Mouse (Mus musculus): Measurements from ENCODE around the gene Blvrb. TPM values are rescaled to one million over a fixed set of nuclear protein-coding genes. Genes with fewer than 3 reads are reported as not detected.
"Not testable (repeated sequence)": the region's sequence is repeated elsewhere in the genome, so short reads cannot be mapped to it uniquely, and the experiment has no call there.

The Blvrb gene
- polyA plus RNA-seq, 1 experiment from 2014 or later, result 58.8 TPM

- H3K4me2 ChIP-seq, result peak overlapping the region; percentile 80
- peak overlapping the region; percentile 70 for H3K9ac ChIP-seq
- no peaks in the 10 kb centered on the region for H3K27me3 ChIP-seq
- H3K27ac ChIP-seq, result peak overlapping the region; percentile 98
- 0 out of 2 replicates have a peak, but pooled peaks cover 11% of the 10 kb centered on the region for H3K36me3 ChIP-seq
- WGBS, result 2% methylated on average over 13 of the region's 13 CpGs
- peaks cover 55% of the 10 kb centered on the region for H3K4me1 ChIP-seq
- no peak for ATAC-seq (ENCODE audit: borderline replicate concordance, extremely low read depth, low FRiP score, low TSS enrichment)
- peak overlapping the region; percentile 57 for H3K4me3 ChIP-seq
- H3K9me3 ChIP-seq, result no peaks in the 10 kb centered on the region
Measured at GRCm38 (mm10) chr7:27487740-27488268, 40.0 kb downstream of the Blvrb start.

DNA sequence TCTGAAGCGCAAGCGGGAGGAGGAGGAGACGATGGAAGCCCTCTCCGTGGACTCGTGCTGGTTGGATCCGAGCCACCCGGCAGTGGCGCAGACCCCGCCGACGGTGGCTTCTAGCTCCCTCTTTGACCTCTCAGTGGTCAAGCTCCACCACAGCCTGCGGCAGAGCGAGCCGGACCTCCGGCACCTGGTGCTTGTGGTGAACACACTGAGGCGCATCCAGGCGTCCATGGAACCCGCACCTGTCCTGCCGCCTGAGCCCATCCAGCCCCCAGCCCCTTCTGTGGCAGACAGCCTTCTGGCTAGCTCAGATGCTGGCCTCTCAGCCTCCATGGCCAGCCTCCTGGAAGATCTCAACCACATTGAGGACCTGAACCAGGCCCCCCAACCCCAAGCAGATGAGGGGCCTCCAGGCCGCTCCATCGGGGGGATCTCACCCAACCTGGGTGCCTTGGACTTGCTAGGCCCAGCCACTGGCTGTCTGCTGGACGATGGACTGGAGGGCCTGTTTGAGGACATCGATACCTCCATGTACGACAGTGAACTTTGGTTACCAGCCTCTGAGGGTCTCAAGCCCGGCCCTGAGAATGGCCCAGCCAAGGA lies 41.6 kb downstream of the Blvrb start:
- ATAC-seq (ENCODE audit: borderline replicate concordance, extremely low read depth, low FRiP score, low TSS enrichment), result no peak
- WGBS, result 90% methylated on average over 25 of the region's 25 CpGs
- Histone ChIP-seq H3K9me3 (no peaks in the 10 kb centered on the region), H3K4me2 (no peak overlapping the region; the same call in 1 of the 2 replicates), H3K4me1 (peaks cover 55% of the 10 kb centered on the region), H3K27me3 (no peaks in the 10 kb centered on the region), H3K4me3 (no peak overlapping the region), H3K27ac (peak overlapping the region; percentile 97), H3K9ac (no peak overlapping the region; the same call in 1 of the 2 replicates), H3K36me3 (0 out of 2 replicates have a peak, but pooled peaks cover 11% of the 10 kb centered on the region)

DNA sequence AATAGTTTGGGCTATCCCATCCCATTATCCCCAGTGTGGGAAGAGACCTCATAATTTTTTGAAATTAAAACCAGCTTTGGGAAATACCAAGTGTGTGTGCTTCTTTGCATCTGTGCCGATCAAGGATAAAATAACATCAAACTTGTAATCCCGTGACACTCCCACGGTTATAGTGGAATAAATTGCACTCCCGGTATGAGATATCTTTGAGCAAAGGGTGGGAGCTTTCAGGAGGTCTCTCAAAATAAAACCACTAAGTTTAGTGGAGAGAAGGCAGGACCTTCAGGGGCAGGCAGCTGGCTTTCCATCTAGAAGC lies 42.4 kb downstream of the Blvrb start:
- no peak for ATAC-seq (ENCODE audit: borderline replicate concordance, extremely low read depth, low FRiP score, low TSS enrichment)
- Histone ChIP-seq H3K36me3 (0 out of 2 replicates have a peak, but pooled peaks cover 11% of the 10 kb centered on the region), H3K27me3 (no peaks in the 10 kb centered on the region), H3K9ac (peak overlapping the region; percentile 36), H3K4me2 (peak overlapping the region; percentile 58), H3K9me3 (no peaks in the 10 kb centered on the region), H3K4me3 (peak overlapping the region; percentile 34), H3K4me1 (peaks cover 55% of the 10 kb centered on the region), H3K27ac (peak overlapping the region; percentile 97)
- WGBS, result 24% methylated on average over 4 of the region's 4 CpGs

DNA sequence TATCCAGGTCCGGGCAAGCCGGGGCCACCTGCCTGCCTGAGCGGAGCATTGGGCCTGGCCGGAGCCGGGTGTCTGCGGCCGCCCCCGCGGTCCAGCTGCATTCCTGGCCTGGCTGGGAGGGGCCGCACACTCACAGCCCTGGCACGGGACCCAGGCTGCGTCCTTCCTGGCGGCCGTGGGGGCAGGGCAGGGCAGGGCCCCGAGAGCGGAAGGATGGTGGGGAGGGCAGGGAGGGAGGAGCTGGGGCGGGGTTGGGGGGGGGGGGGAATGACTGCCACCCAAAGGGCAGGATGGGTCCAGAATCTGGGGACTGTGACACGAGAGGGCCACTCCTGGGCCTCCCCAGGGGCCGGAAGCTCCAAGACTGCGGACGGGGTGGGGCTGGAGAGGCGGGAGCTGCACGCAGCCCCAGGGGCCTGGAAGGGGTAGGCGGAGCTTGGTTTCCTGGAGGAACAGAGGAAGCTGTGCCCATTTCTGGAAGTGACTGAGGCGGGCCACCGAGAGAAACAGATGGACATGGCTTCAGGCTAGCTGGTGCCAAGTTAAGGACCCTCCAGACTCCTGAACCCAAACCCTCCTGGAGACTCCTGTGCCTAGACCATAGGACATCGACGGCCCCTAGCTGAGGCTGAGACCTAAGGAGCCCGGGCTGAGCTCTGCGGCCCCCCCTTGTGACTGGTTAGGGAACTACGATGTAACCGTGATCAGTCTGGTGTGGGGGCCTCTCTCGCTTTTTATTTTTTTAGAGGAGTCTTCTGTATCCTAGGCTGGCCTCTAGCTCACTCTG lies 43.0 kb downstream of the Blvrb start:
- H3K4me3 ChIP-seq, result peak overlapping the region; percentile 34
- 0 out of 2 replicates have a peak, but pooled peaks cover 11% of the 10 kb centered on the region for H3K36me3 ChIP-seq
- H3K9me3 ChIP-seq, result no peaks in the 10 kb centered on the region
- H3K9ac ChIP-seq, result peak overlapping the region; percentile 36
- H3K27ac ChIP-seq, result peak overlapping the region; percentile 97
- no peaks in the 10 kb centered on the region for H3K27me3 ChIP-seq
- peak; percentile 86 for ATAC-seq (ENCODE audit: borderline replicate concordance, extremely low read depth, low FRiP score, low TSS enrichment)
- peaks cover 50% of the 10 kb centered on the region for H3K4me1 ChIP-seq
- 0% methylated on average over 33 of the region's 33 CpGs for WGBS
- peak overlapping the region; percentile 58 for H3K4me2 ChIP-seq

GRCm38 (mm10) chr7:27491856-27492255 lies 44.1 kb downstream of the Blvrb start:
- H3K4me3 ChIP-seq, result no peak overlapping the region
- H3K36me3 ChIP-seq, result 0 out of 2 replicates have a peak, but pooled peaks cover 11% of the 10 kb centered on the region
- H3K27ac ChIP-seq, result peak overlapping the region; percentile 97
- 51% methylated on average over 7 of the region's 7 CpGs for WGBS
- no peak for ATAC-seq (ENCODE audit: borderline replicate concordance, extremely low read depth, low FRiP score, low TSS enrichment)
- no peaks in the 10 kb centered on the region for H3K27me3 ChIP-seq
- peaks cover 47% of the 10 kb centered on the region for H3K4me1 ChIP-seq
- H3K4me2 ChIP-seq, result no peak overlapping the region
- H3K9ac ChIP-seq, result no peak overlapping the region
- no peaks in the 10 kb centered on the region for H3K9me3 ChIP-seq

DNA sequence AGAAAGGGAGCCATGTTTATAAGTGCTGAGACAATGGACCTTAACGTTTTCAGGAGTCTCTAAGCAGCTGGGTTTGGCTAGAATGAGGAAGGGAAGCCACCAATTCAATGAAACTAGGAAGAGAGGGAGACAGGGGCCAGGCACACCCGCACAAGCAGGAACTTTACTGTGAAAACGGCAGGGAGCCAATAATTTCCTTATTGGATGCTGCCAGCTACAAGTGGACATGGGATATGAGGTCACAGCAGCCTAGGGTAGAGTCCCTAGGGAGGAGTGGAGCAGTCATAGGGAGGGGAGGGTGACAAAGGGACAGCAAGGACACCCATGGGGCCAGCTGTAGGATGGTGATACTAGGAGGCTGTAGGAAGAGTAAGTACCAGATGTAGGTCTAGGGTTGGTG lies 45.2 kb downstream of the Blvrb start:
- H3K27me3 ChIP-seq, result no peaks in the 10 kb centered on the region
- no peak for ATAC-seq (ENCODE audit: borderline replicate concordance, extremely low read depth, low FRiP score, low TSS enrichment)
- H3K9ac ChIP-seq, result no peak overlapping the region
- 62% methylated on average over 3 of the region's 3 CpGs for WGBS
- peak overlapping the region; percentile 97 for H3K27ac ChIP-seq
- H3K4me3 ChIP-seq, result no peak overlapping the region
- no peak overlapping the region for H3K4me2 ChIP-seq
- peaks cover 47% of the 10 kb centered on the region for H3K4me1 ChIP-seq
- H3K9me3 ChIP-seq, result no peaks in the 10 kb centered on the region
- H3K36me3 ChIP-seq, result 0 out of 2 replicates have a peak, but pooled peaks cover 11% of the 10 kb centered on the region

GRCm38 (mm10) chr7:27493450-27493849 lies 45.7 kb downstream of the Blvrb start:
- WGBS, result 79% methylated on average over 5 of the region's 5 CpGs
- no peak overlapping the region for H3K9ac ChIP-seq
- peak overlapping the region; percentile 97 for H3K27ac ChIP-seq
- 0 out of 2 replicates have a peak, but pooled peaks cover 11% of the 10 kb centered on the region for H3K36me3 ChIP-seq
- no peaks in the 10 kb centered on the region for H3K27me3 ChIP-seq
- H3K4me3 ChIP-seq, result no peak overlapping the region
- H3K4me1 ChIP-seq, result peaks cover 42% of the 10 kb centered on the region
- H3K4me2 ChIP-seq, result no peak overlapping the region
- ATAC-seq (ENCODE audit: borderline replicate concordance, extremely low read depth, low FRiP score, low TSS enrichment), result no peak
- no peaks in the 10 kb centered on the region for H3K9me3 ChIP-seq

DNA sequence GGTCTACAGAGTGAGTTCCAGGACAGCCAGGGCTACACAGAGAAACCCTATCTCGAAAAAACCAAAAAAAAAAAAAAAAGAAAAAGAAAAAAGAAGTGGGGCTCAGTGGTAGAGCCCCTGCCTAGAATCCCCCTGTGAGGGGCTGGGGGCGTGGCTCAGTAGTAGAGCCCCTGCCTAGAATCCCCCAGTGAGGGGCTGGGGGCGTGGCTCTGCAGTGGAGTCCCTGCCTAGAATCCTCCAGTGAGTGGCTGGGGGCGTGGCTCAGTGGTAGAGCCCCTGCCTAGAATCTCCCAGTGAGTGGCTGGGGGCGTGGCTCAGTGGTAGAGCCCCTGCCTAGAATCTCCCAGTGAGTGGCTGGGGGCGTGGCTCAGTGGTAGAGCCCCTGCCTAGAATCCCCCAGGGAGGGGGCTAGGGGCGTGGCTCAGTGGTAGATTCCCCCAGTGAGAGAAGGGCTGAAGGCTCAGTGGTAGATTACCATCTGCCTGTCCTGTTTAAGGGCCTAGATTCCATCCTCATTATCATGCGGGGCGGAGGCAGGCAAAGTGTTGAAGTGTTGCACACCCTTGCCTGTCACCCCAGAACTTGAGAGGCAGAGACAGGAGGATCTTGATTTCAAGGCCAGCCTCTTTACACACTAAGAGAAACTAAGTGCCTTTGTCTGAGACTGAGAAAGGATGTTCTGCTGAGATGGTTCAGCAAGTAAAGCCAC lies 47.0 kb downstream of the Blvrb start:
- H3K27ac ChIP-seq; H3K36me3 ChIP-seq; H3K4me3 ChIP-seq; H3K4me2 ChIP-seq; H3K9ac ChIP-seq; H3K9me3 ChIP-seq; ATAC-seq (ENCODE audit: borderline replicate concordance, extremely low read depth, low FRiP score, low TSS enrichment); H3K27me3 ChIP-seq: not testable (repeated sequence)
- 83% methylated on average over 9 of the region's 9 CpGs for WGBS
- H3K4me1 ChIP-seq, result peaks cover 29% of the 10 kb centered on the region

GRCm38 (mm10) chr7:27499036-27499435 lies 51.3 kb downstream of the Blvrb start, which contains the start of gene Prx:
Gene Prx (plus strand): TSS chr7:27499324.
- Histone ChIP-seq H3K27ac (no peak within 1 kb of the TSS), H3K9ac (no peak within 1 kb of the TSS), H3K36me3 (no peaks in the 10 kb centered on the region), H3K9me3 (no peaks in the 10 kb centered on the region), H3K4me2 (no peak within 1 kb of the TSS), H3K4me1 (0 out of 2 replicates have a peak, but pooled peaks cover 2% of the 10 kb centered on the region), H3K4me3 (no peak within 1 kb of the TSS), H3K27me3 (no peaks in the 10 kb centered on the region)
- 34% methylated on average over 3 of the region's 3 CpGs for WGBS
- ATAC-seq (ENCODE audit: borderline replicate concordance, extremely low read depth, low FRiP score, low TSS enrichment), result no peak

- no peak for ATAC-seq (ENCODE audit: borderline replicate concordance, extremely low read depth, low FRiP score, low TSS enrichment)
- Histone ChIP-seq H3K36me3 (no peaks in the 10 kb centered on the region), H3K27me3 (no peaks in the 10 kb centered on the region), H3K9ac (no peak overlapping the region), H3K27ac (peak overlapping the region; percentile 27), H3K4me2 (no peak overlapping the region), H3K9me3 (no peaks in the 10 kb centered on the region), H3K4me1 (peaks cover 3% of the 10 kb centered on the region), H3K4me3 (no peak overlapping the region)
- WGBS, result 51% methylated on average over 4 of the region's 4 CpGs
Measured at GRCm38 (mm10) chr7:27501620-27502019, 53.8 kb downstream of the Blvrb start.

GRCm38 (mm10) chr7:27506765-27507370 lies 59.1 kb downstream of the Blvrb start:
- H3K9me3 ChIP-seq, result no peaks in the 10 kb centered on the region
- H3K27me3 ChIP-seq, result no peaks in the 10 kb centered on the region
- H3K4me3 ChIP-seq, result peak overlapping the region; percentile 56
- peaks cover 17% of the 10 kb centered on the region for H3K4me1 ChIP-seq
- H3K27ac ChIP-seq, result peak overlapping the region; percentile 100
- H3K4me2 ChIP-seq, result peak overlapping the region; percentile 67
- peak overlapping the region; percentile 60; the same call in 1 of the 2 replicates for H3K9ac ChIP-seq
- ATAC-seq (ENCODE audit: borderline replicate concordance, extremely low read depth, low FRiP score, low TSS enrichment), result no peak
- 31% methylated on average over 9 of the region's 9 CpGs for WGBS
- H3K36me3 ChIP-seq, result no peaks in the 10 kb centered on the region
